Mouse (Mus musculus) stomach, postnatal 0 days (tissue): ENCODE data around the gene Slc41a2.

Experiments
- CTCF ChIP-seq: IDR thresholded peaks from 2 replicates; pipeline ENCODE4 v1.5.1; 2016; ENCODE audit warnings: antibody characterized with exemption, low read depth, mild to moderate bottlenecking, moderate library complexity
- EP300 ChIP-seq: optimal IDR thresholded peaks from 2 replicates; pipeline ENCODE3; 2016; ENCODE audit warnings: antibody characterized with exemption

DNA sequence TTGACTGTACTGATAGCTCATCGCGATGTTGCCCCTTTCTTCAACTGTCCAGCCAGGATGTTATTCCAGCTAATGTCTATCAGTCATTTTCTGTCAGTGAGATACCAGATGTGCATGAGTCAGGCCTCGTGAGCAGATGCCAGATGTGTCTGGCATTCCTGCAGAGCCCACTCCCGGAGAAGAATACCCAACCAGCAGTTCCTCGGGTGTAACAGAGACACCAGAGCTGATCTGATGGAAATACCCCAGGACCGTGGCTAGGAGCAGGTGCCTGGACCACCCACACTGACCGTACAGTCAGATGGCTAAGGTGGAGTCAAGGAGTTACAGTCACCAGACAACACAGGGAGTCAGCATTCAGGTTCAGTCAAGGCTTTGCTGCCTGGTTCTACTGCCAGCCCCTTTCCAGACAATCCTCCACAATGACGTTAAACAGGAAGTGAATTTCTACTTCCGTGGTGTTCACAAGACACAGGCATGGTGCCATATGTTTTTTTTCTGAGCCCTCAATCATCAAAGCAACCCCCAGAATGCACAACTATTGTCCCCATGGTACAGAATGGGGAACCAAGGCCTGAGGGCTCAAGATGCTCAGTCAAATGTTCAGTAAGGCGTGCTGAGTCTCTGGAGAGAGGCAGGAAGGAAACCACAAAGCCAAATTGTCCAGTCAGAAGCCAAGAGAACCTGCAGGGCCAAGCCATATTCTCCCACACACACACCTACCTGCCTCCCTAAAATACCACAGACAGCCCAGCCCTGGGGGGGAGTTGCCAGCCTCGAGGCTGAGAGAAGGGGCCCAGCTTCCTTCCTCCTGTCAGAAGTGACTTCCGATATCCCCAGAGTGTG lies 153.8 kb downstream of the Slc41a2 start:
- TF ChIP-seq CTCF: no peak
- TF ChIP-seq EP300: no peak
